Mouse (Mus musculus) monocyte, adult 2 months (primary cell): Measurements from ENCODE around the gene Klhl24.

Experiments used
- DNase-seq, 2 experiments: peaks; one replicate each; pipeline ENCODE4 v3.0.0; 2022; ENCODE audit warnings: low spot score in 2 of 2, low read depth in 1 of 2

The Klhl24 gene

DNA sequence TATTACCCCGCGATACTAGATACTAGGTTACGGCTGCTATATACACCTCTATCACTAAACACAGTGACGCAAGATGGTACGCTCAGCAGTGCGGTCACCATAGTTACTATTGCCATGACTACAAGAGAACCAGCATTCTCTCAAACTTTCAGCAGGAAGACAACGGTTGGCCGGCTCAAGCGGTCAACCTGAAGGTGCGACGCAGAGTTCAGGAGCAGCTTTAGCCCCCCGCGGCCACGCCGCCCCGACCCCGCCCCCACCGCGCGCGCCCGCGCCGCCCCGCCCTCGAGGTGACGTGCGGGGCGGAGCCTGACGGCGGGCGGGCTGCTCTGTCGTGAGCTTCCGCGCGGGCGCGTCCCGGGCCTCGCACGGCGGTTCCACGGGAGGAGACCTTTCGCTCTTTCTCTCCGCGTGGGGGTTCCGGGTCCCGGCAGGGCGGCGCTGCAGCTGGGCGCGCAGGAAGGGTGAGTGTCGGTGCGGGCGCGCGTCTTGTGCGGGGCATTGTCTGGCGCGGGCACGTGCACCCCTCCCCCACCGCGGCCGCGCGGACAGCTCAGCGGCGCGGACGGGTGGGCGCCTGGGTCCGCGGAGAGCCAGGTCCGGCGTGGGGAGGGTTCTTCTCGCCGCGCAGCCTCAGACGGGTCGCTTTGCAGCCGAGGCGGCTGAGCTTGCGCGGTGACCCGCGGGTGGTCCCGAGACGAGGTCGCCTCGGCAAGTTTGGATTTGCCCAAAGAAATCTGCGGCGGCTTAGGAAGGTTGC, 43.6 kb downstream of the Klhl24 start, which contains the start of gene Yeats2:
Yeats2 (plus strand) TSS at position 292 of the 760 bp plus-strand sequence.
- peak; percentile 33 to 66 for DNase-seq

DNA sequence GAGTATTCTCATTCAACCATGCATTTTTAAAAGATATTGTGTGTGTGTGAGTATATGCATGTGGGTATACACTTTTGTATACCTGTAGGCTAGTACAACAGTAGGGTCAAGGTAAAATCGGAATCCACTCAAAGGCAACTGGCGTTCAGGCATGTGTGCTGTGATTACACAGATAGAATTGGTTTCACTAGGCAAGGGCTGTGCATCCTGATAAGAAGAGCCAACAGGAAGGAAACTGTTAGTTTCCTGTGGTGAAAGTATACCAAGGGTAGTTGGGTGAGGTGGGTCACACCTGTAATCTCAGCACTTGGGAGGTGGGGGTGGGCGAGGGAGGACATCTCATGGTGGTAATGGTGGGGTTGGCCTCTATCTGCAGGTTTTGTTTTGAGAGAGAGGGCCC, 47.2 kb downstream of the Klhl24 start:
- DNase-seq = no peak

DNA sequence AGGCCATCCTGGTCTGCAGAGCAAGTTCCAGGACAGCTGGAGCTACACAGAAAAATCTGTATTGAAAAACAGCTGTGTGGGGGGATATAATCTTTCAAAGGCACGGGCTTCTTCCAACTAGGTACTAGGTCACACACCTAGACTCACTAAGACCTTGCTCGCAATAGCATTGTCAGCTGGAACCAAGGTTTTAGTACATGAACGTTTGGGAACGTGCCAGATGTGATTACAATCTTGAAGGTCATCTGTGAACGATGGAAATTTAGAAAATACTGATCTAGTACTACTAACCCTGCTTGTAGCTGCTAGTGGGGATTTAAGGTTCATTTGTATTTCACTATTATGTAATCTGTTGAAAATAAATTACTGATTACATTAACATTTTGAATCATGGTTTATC, 54.6 kb downstream of the Klhl24 start:
- DNase-seq = no peak

DNA sequence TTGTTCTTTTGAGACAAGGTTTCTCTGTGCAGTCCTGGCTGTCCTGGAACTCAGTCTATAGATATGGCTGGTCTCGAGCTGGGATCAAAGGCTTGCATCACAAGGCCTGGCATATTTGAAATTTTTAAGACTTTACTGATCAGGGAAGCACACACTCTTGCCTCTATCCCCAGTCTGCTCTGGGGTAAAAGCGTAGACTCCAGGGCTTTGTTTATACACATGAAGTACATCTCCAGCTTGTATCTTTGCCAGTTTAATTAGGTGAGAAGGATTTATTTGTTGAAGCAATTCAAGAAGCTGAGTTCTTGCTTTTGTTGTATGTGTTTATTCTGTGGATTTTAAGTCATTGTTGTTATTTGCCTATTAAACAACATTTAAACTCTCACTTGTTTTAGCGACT, 56.4 kb downstream of the Klhl24 start:
- DNase-seq = no peak

DNA sequence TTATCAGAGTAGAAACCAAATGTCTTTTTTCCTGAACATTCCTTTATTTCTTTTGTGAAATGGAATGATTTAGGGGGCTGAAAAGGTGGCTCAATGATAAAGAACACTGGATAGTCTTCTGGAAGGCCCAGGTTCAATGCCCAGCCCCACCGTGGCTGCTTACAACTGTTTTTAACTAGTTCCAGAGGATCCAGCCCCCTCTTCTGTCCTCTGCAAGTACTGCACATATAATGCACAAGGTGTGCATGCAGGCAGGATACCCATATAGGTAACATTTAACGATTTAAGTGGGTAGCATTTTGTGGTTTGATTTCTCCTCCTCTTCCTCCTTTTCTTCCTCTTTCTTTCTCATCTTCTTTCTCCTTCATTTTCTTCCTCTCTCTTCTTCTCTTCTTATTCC, 62.8 kb downstream of the Klhl24 start:
- no peak for DNase-seq

DNA sequence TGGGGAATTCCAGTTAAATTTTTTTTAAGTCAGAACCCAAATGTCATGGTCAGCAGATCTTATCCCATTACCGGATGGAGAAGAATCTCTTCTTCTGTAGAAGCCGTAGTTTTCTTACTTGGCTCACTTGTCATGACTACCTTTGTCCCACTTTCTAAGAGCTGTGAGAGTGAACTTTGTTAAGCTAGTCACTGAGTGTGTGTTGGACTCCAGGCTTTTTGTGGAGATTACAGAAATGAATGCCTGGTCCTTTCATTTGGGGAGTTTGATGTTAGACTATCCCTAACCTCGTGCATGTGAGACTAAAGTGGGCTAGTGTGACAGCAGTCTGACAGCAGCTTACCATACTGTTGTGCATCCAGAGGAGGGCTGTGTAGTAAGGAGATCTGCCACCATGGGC, 71.7 kb downstream of the Klhl24 start:
- no peak for DNase-seq

DNA sequence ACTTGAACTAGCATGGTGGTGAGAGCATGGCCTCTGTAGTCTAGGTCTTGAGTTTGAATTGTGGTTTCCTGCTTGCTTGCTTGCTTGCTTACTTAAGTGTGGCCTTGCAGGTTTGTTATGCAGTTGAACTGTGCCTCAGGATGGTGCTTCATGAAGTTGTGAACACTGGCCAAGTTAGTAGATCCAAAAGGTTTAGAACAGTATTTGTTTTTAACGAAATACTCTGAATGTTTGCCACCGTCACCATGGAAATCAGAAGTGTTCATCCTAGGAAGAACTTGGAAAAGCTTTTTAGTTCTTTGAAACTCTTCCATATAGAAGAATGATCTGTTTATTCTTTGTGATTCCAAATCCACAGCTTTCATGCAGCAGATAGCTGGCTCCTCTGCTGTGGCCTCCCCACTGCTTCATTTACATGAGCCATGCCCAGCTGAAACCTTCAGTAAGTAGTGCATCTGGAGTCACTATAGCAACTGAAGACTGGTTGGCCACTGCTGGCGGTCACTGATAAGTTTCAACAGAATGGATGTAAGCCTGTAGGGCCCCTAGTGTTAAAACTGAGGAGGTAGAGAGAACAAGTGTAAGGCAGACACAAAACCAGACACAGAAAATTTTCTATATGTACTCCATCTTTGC, 72.2 kb downstream of the Klhl24 start:
- DNase-seq = no peak
